Mouse (Mus musculus) cortical plate, adult 2 months (tissue): ENCODE data around the gene Tbrg1.

Experiments used
- CTCF ChIP-seq: fragments of 200-500 bp; IDR thresholded peaks from 2 replicates; pipeline ENCODE4 v1.5.1; 2011; ENCODE audit warnings: mild to moderate bottlenecking, control low read depth, low read length; ENCODE audit not compliant: insufficient read depth; ENCODE audit errors: extremely low read depth
- POLR2A ChIP-seq: fragments of 200-500 bp; IDR thresholded peaks from 2 replicates; pipeline ENCODE4 v1.6.1; 2011; ENCODE audit warnings: mild to moderate bottlenecking, low read length, control low read depth; ENCODE audit not compliant: insufficient read depth; ENCODE audit errors: extremely low read depth

GRCm38 (mm10) chr9:37616770-37617169, 40.3 kb downstream of the Tbrg1 start:
- TF ChIP-seq CTCF (peak; percentile 60), POLR2A (no peak)
